Mouse (Mus musculus): Measurements from ENCODE around the gene Pou2f1. TPM values are rescaled to one million over a fixed set of nuclear protein-coding genes. Genes with fewer than 3 reads are reported as not detected.

The Pou2f1 gene
- total RNA-seq, 2 experiments from 2014 or later, result 6.6 to 8.6 TPM

- TF ChIP-seq CTCF (IDR thresholded peaks at IDR 0.05), result no peak
- no peak for DNase-seq
- no peak overlapping the region for H3K27ac ChIP-seq
- intact Hi-C loops (cut with DNase I), result no loop called here
- no peak overlapping the region for H3K4me3 ChIP-seq
Measured at GRCm38 (mm10) chr1:165969001-165969690, 33.3 kb downstream of the Pou2f1 start.

GRCm38 (mm10) chr1:165967027-165967654 lies 35.3 kb downstream of the Pou2f1 start:
- Histone ChIP-seq H3K4me3 (no peak overlapping the region), H3K27ac (no peak overlapping the region)
- TF ChIP-seq CTCF (IDR thresholded peaks at IDR 0.05), result peak; percentile 89; the same call in 1 of the 2 replicates
- DNase-seq, result peak; percentile 48
- intact Hi-C loops (cut with DNase I), result loop anchor here (2.0 kb wide), 2 partner anchors 112 to 192 kb away; no protein-coding TSS in a partner anchor

DNA sequence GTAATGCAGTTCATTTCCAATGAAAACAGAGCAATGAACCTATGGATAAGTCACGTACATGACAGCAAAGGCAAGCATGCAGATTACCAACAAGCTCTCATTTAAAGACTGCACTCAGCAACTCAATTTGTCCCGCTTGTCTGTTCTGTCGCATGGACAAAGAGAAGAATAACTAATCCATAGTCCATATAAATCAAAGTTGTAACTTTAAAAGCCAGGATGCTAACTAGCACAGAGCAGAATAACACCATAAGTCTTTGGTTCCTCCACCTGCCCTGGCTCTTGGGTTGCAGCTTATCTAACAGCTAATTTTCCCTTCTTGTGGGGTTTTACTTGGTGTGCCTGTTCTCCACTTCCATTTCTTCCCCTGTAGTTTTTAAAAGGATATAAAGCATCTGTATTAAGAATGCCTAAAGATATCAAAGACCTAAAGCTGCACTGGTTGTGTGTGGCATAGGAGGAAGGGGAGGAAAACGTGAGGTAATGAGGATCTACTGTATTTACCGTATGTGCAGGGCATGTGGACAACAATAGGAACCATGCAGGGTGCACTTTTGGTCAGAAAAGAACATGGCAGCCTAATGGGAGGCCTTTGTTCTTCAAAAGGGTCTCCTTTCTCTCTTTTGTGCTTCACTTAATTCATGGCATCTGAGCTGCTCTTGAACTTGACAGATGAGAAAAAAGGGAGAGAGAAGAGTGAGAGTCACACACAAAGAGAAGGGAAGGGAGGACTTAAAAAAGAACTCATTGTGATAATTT lies 36.1 kb downstream of the Pou2f1 start:
- Histone ChIP-seq H3K27ac (no peak overlapping the region), H3K4me3 (no peak overlapping the region)
- no peak for TF ChIP-seq CTCF (IDR thresholded peaks at IDR 0.05)
- intact Hi-C loops (cut with DNase I), result loop anchor here (2.0 kb wide), 2 partner anchors 112 to 192 kb away; no protein-coding TSS in a partner anchor
- DNase-seq, result no peak

DNA sequence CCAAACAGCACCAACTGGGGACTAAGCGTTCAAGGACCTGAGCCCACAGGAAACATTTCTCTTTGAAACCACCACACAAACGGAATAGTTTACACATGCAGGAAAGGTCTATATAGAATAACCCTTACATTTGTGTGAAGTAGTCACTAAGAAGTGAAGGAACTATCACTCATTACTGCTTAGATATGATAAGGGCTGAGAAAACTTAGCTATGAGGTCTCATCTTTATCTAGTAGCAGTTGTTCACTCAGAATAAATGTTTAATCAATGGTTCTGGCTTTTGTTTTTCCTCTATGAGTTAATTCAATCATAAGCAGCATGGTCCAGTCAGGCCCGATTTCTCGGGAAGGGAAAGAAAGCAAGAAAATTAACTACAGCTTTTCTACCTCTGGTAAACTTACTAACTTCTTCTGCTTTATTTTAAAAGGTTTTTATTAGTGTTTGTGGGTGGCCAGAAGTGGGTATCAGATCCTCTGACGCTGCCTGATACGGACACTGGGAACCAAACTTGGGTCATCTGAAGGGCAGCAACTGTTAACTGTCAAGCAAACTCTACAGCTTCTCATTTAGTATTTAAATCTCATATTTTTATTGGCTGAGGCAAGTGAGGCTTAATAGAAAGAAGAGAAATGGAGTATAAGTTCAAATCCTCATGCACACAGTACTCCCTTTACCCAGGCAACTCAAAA lies 40.7 kb downstream of the Pou2f1 start:
- no peak for TF ChIP-seq CTCF (IDR thresholded peaks at IDR 0.05)
- Histone ChIP-seq H3K27ac (no peak overlapping the region), H3K4me3 (no peak overlapping the region)
- DNase-seq, result no peak
- intact Hi-C loops (cut with DNase I), result no loop called here

DNA sequence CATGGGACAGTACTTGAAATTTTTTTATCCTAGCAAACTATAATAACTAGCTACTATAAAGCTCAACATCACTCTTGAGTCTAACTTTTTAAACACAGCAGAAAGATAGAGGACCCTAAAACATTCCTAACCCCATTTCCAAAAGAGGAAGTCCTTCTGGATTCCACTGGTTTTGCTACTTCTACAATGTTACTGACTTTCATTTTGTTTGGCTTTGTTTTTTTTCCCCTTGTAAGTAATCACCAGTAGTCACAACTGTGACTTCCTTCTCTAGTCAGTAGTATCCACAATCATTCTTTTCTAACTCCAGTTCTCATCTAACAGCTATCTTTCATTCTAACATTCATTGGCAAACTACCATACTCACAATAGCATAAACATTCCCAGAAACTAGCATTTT lies 44.3 kb downstream of the Pou2f1 start:
- H3K4me3 ChIP-seq, result no peak overlapping the region
- intact Hi-C loops (cut with DNase I), result no loop called here

GRCm38 (mm10) chr1:165948214-165948813 lies 54.2 kb downstream of the Pou2f1 start:
- DNase-seq, result no peak
- Histone ChIP-seq H3K4me3 (no peak overlapping the region), H3K27ac (no peak overlapping the region)
- no peak for TF ChIP-seq CTCF (IDR thresholded peaks at IDR 0.05)
- intact Hi-C loops (cut with DNase I), result no loop called here

More for the DNA sequence above, 44.3 kb downstream of the Pou2f1 start:
- H3K27ac ChIP-seq, result no peak overlapping the region
- DNase-seq, result no peak
- no peak for TF ChIP-seq CTCF (IDR thresholded peaks at IDR 0.05)

DNA sequence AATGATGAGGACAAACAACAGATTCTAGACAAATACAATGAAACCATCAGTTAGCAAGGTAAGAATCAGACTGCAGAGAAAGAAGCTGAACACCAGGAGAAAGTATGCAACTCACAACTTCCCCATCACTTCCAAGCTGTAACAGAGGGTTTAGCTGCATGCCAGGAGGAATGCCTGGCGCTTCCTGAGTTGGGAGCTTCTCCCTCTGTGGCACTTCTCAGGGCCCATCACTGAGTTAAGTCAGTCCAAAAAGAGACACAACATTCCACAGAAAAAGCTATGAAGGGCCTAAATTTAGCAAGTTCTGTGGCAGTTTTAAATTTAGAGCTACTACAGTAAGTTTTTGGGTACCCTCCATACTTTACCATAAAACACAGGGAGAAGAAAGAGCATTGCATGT lies 59.2 kb downstream of the Pou2f1 start:
- Histone ChIP-seq H3K27ac (no peak overlapping the region), H3K4me3 (no peak overlapping the region)
- no peak for TF ChIP-seq CTCF (IDR thresholded peaks at IDR 0.05)
- intact Hi-C loops (cut with DNase I), result no loop called here
- no peak for DNase-seq

DNA sequence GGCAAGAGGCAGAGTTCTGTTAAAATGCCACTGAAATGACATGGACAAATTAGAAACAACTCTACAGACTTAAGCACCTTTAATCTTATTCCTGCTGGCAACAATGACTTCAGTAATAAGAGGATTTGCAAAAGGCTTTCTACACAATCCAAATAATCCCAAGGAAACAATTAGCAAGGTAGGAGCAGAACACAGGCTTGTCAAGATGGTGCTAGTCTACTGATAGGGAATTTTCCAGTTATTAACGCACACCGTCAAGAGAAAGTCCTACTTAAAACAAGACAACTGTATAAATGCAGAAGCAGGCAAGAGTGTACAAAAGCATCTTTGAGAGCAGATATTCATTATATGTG lies 67.0 kb downstream of the Pou2f1 start:
- Histone ChIP-seq H3K27ac (no peak overlapping the region), H3K4me3 (no peak overlapping the region)
- intact Hi-C loops (cut with DNase I), result no loop called here
- DNase-seq, result no peak
- no peak for TF ChIP-seq CTCF (IDR thresholded peaks at IDR 0.05)

DNA sequence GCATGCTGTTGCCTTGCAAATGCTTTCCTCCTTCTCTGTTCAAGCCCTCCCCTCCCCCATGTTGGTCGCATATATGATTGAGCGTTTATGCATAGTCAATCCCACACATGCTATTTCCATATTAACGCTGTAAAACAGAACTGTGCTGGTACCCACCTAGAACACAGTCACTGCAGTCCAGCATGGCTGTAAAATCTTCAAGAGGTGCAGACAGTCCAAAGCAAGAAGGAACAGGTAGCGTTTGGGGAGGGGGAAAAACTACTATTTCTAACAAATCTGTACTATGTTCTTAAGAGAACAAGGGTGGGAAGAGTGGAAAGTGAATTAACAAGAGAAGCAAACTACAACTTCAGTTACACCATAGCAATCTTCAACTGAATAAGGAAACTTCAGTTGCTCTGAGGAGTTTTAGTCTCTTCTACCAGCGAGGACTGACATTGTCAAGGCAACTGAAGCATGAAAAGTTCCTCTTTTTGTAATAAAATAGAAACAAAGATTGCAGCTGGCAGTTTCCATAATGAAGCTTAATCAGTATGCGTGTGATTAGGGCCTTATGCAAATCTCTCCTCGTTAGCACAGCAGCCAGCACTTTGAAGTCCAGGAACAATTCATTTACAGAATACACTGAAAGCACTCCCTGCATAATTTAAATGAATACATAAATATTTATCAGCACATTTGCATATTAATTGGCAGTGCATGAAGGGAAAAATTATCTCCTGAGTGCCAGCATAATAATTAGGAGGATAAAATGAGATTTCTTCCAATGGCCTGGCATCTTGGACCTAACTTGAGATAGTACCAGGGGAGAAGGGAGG lies 67.6 kb downstream of the Pou2f1 start:
- intact Hi-C loops (cut with DNase I), result no loop called here
- Histone ChIP-seq H3K27ac (no peak overlapping the region), H3K4me3 (no peak overlapping the region)
- no peak for TF ChIP-seq CTCF (IDR thresholded peaks at IDR 0.05)
- DNase-seq, result no peak

DNA sequence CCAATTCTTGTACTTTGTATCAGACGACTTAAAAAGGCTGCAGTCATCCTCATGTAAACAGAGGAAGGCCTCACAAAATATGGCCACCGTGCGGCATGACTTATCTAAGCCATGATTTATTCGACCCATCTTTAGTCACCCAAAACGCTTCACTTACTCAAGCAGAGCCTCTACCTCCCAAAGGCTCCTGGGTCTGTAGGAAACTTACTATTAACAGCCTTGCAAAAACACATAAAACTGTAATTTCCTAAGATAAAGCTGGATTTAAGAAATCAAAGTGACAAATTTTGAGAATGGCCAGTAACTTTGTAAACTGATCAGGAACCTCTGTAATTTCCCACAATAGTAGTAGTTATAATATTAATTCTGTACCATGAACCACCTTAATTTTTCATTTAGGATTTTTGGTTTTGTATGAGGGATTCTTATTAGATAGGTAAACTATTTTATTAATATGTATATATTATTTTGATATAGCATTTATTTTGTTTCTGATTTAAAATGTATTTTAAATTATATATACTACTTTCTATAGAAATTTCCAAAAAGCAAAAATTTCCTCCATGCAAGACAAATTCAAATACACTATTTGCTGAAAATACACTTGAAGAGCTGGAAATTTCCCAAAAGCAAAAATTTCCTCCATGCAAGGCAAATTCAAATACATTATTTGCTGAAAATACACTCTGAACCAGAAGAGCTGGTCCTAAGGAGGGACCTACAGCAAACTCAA lies 68.4 kb downstream of the Pou2f1 start:
- Histone ChIP-seq H3K27ac (no peak overlapping the region), H3K4me3 (no peak overlapping the region)
- DNase-seq, result no peak
- no peak for TF ChIP-seq CTCF (IDR thresholded peaks at IDR 0.05)
- intact Hi-C loops (cut with DNase I), result no loop called here

DNA sequence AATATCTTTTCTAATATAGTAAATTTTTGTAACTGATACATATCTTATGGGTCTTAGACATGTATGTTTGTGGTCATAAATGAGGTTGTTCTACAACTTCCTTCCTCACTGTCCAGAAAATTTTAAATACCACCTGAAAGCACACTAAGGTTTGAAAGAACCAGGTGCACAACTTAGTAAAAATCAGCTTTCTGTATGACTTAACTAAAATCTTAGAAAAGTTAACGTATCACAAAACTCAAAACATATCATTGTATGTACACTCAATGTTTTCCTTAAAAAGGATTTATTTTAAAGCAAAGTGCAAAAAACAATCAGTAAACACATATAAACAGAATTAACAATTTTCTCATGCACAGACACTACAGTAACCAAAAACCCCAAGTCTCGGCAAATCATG lies 69.6 kb downstream of the Pou2f1 start:
- DNase-seq, result no peak
- no peak overlapping the region for H3K27ac ChIP-seq
- no peak for TF ChIP-seq CTCF (IDR thresholded peaks at IDR 0.05)
- H3K4me3 ChIP-seq, result no peak overlapping the region
- intact Hi-C loops (cut with DNase I), result no loop called here
